Mouse (Mus musculus) lung, embryonic 15.5 days (tissue): ENCODE measurements at regions not wholly inside any gene's neighbourhood (a gene's known extent, or its start where the extent isn't known, plus 50 kb on each side); places are given as distances from the start of the nearest gene placed in this dataset.
A peak's percentile ranks its signal among the peaks of the same experiment; 100 is the strongest.
"Not testable (repeated sequence)": the region's sequence is repeated elsewhere in the genome, so short reads cannot be mapped to it uniquely, and the experiment has no call there.

Experiments used
- ATAC-seq: fragments of 200-750 bp; cut with Nextera tagmentation; 2 replicates; pipeline ENCODE4 v1.8.0; 2017; ENCODE audit warnings: moderate number of reproducible peaks, borderline replicate concordance; ENCODE audit not compliant: low FRiP score, low TSS enrichment; ENCODE audit errors: extremely low read depth
- H3K27ac ChIP-seq: fragments of 300-500 bp; sonication (generic); 2 replicates; pipeline ENCODE4 v1.5.1; 2015; ENCODE audit warnings: moderate library complexity, mild to moderate bottlenecking, inconsistent platforms
- H3K27me3 ChIP-seq: fragments of 300-500 bp; sonication (generic); 2 replicates; pipeline ENCODE4 v1.6.1; 2015; ENCODE audit warnings: inconsistent platforms
- H3K36me3 ChIP-seq: fragments of 300-500 bp; sonication (generic); 2 replicates; pipeline ENCODE4 v1.6.1; 2015; ENCODE audit warnings: inconsistent platforms
- H3K4me1 ChIP-seq: fragments of 300-500 bp; sonication (generic); 2 replicates; pipeline ENCODE4 v1.6.1; 2015; ENCODE audit warnings: inconsistent platforms
- H3K4me2 ChIP-seq: fragments of 300-500 bp; sonication (generic); 2 replicates; pipeline ENCODE4 v1.6.1; 2015; ENCODE audit warnings: inconsistent platforms, mild to moderate bottlenecking, moderate library complexity
- H3K4me3 ChIP-seq: fragments of 300-500 bp; sonication (generic); 2 replicates; pipeline ENCODE4 v1.5.1; 2015; ENCODE audit warnings: mild to moderate bottlenecking, inconsistent platforms
- H3K9ac ChIP-seq: fragments of 300-500 bp; sonication (generic); 2 replicates; pipeline ENCODE4 v1.6.1; 2015; ENCODE audit warnings: inconsistent platforms
- H3K9me3 ChIP-seq: fragments of 300-500 bp; sonication (generic); 2 replicates; pipeline ENCODE4 v1.6.1; 2016; ENCODE audit warnings: inconsistent platforms
- WGBS: fragments of 180-500 bp; shearing (Covaris S2); methylation state at CpG from one replicate; pipeline ENCODE4 v1.1.7; 2015; 5-methylcytosine and 5-hydroxymethylcytosine counted together

DNA sequence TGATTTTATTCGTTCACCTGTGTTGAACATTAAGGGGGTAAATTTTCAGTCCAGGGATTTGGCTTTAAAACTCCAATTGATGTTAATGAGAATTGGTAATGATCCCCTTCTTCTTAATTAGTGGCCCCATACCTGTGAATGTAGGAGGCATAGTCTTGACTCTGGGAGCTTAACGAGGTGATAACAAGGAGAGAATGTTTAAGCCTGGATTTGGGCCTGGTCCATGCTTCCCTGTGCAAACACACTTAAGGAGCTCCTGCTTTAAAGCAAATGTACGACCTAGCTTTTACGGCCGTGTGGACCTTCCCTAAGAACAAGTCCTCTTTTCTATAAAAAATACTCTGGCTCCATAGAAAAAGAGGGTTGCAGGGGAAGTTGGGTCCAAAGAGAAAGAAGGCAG lies 206.1 kb upstream of the Zfp770 start:
- no peak overlapping the region for H3K4me3 ChIP-seq
- H3K27me3 ChIP-seq = no peaks in the 10 kb centered on the region
- no peaks in the 10 kb centered on the region for H3K4me1 ChIP-seq
- H3K9me3 ChIP-seq = no peaks in the 10 kb centered on the region
- no peak for ATAC-seq
- no peak overlapping the region for H3K27ac ChIP-seq
- WGBS = 33% methylated on average over 5 of the region's 5 CpGs
- no peaks in the 10 kb centered on the region for H3K36me3 ChIP-seq
- no peak overlapping the region for H3K9ac ChIP-seq
- H3K4me2 ChIP-seq = no peak overlapping the region

DNA sequence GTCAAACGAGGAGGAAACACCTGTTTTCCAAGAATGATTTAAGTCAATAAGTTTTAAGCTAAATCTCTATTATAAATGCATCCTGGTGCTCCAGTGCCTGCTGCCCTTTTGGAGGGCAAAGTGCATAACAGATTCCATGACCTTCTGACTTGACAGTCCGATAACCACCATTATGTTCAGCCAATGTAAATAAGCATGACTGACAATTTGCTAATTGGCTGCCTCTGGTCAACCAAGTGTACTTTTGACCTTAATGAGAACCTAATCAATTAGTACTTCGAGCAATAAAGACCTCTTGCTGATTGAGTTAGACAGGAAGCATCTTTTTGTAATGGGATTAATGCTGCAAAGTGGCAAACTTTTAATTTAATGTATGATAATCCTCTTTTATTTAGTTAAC lies 183.3 kb upstream of the Zfp770 start:
- Histone ChIP-seq H3K4me3 (no peak overlapping the region), H3K4me1 (no peaks in the 10 kb centered on the region), H3K4me2 (no peak overlapping the region), H3K27me3 (no peaks in the 10 kb centered on the region), H3K27ac (no peak overlapping the region), H3K9me3 (no peaks in the 10 kb centered on the region), H3K36me3 (no peaks in the 10 kb centered on the region), H3K9ac (no peak overlapping the region)
- ATAC-seq = no peak
- 18% methylated on average over 3 of the region's 3 CpGs for WGBS

DNA sequence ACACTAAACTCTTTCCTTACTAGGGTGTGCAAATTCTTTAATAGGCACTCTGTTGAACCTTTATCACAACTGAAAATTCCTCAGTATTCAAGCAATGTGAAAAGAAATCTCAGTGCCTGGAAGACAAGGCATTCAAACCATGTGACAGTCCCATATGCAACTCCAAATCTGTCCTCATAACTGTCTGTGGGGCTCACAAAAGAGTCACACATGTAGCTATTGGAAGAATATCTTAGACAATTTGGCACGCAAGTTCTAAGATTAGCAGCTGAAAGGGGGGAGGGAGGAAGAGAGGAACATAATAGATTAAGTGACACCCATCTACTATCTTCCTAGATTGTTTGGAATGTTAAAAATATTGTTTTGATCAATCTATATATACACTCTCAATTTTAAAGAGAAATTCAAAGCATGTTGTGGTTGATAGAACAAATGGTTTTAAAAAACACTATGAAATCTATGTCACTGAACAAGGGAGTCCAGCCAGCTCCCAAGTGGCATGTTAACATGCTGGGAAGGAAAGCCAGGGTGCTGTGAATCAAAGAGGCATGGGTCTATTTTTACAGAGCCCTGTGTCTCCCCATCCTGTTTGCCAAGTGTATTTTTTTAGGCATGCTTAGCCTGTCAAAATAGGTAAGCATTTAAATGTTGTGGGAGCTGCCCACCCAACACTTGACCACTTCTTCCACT lies 177.7 kb upstream of the Zfp770 start:
- no peaks in the 10 kb centered on the region for H3K9me3 ChIP-seq
- no peak overlapping the region for H3K4me3 ChIP-seq
- no peak overlapping the region for H3K9ac ChIP-seq
- H3K36me3 ChIP-seq = no peaks in the 10 kb centered on the region
- H3K4me2 ChIP-seq = no peak overlapping the region
- no peaks in the 10 kb centered on the region for H3K4me1 ChIP-seq
- no peak overlapping the region for H3K27ac ChIP-seq
- ATAC-seq = no peak
- WGBS = 48% methylated on average over 1 of the region's 1 CpGs
- no peaks in the 10 kb centered on the region for H3K27me3 ChIP-seq

DNA sequence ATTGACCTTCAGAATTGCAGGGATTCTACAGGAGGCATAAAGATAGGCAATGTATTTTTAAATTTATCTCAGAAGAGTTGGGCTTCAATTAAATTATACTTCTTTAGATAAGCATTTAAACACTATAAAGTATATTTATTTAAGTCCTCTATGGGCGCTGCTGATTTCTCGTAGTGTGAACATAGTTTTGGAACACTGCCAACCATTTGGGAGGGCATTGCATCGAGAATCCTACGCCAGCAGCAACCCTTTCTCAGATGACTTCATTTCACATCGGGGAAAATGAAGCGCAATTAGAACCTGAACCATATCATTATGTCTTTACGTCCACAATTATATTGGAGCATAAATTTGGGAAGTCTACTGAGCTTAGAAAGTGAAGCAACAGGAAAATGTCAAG lies 172.2 kb upstream of the Zfp770 start:
- Histone ChIP-seq H3K4me2 (peak overlapping the region; percentile 19), H3K9me3 (no peaks in the 10 kb centered on the region), H3K4me3 (no peak overlapping the region), H3K4me1 (peaks cover 5% of the 10 kb centered on the region), H3K9ac (no peak overlapping the region), H3K27me3 (no peaks in the 10 kb centered on the region), H3K36me3 (no peaks in the 10 kb centered on the region), H3K27ac (no peak overlapping the region)
- 27% methylated on average over 7 of the region's 7 CpGs for WGBS
- ATAC-seq = no peak

DNA sequence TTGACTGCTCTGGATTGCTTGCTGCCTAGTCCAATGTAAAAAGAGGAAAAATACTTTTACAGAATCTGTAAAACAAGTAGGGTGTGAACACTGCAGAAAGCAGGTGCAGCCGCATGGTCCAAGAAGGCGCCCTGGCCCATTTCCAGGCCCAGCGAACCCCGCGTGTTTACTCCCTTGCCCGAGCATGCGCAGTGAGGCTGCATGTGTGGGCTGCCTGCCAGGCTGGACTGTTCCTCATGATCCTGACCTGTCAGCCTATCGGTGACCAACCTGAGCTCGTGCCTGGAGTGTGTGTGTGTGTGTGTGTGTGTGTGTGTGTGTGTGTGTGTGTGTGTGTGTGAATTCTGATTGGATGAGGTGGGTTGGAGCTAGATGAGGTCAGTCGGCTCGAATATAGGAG lies 152.6 kb upstream of the Zfp770 start:
- H3K27me3 ChIP-seq, H3K4me3 ChIP-seq, H3K27ac ChIP-seq, ATAC-seq, H3K9ac ChIP-seq, H3K36me3 ChIP-seq, H3K9me3 ChIP-seq, H3K4me1 ChIP-seq, H3K4me2 ChIP-seq: not testable (repeated sequence)
- 54% methylated on average over 11 of the region's 11 CpGs for WGBS

DNA sequence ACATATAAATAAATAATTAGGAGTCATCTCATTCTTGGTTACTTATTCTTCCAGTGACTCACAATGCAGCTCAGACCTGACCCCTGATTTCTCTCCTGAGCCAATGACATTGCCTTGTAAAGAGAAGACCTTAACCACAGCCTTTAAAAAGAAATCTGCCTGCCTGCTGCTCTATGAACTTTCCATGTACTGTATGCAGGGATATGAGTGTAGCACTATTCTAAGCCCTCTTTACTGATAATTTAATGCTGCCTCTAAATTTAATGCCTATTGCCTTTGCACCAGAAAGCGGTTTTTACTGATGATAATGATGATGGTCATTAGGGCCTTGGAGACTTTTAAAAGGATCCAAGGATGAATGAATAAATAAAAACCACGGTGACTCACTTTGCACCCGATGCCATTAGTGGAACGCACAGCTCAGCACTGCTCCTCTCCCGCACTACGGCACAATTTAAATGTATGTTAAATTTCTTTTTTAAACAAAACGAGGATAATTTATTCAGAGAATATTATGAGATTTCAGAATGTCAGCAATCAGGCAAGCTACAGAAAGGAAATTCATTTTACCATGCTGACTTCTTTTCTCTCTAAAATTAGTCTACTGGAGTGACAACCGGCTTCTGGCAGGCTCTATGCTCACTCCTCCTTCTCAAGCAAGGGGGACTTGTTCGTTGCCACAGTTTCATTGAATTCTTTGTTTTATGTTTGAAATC lies 139.5 kb upstream of the Zfp770 start:
- no peak overlapping the region for H3K9ac ChIP-seq
- H3K36me3 ChIP-seq = no peaks in the 10 kb centered on the region
- no peaks in the 10 kb centered on the region for H3K4me1 ChIP-seq
- no peak overlapping the region for H3K27ac ChIP-seq
- no peak overlapping the region for H3K4me3 ChIP-seq
- H3K27me3 ChIP-seq = no peaks in the 10 kb centered on the region
- WGBS = 81% methylated on average over 9 of the region's 9 CpGs
- no peak for ATAC-seq
- no peak overlapping the region for H3K4me2 ChIP-seq
- no peaks in the 10 kb centered on the region for H3K9me3 ChIP-seq

DNA sequence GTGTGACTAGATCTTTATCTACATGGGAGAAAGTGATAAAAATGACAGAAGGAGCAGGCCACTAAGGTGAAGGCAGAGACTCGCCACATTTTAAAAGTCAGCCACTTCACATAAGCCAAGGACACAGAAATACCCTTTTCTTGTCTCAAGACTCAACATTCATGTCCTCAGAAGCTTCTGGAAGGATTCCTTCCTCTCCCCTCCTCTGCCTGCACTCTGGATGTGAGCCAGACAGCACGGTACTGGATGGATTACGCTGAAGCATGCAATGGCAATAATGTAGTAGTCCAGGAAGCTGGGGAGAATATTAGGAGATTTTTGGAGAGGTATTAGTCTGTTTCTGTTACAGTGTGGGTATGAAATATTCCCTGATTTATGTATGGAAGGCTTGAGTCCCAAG lies 100.5 kb upstream of the Zfp770 start:
- H3K36me3 ChIP-seq = no peaks in the 10 kb centered on the region
- no peak overlapping the region for H3K9ac ChIP-seq
- no peaks in the 10 kb centered on the region for H3K4me1 ChIP-seq
- no peaks in the 10 kb centered on the region for H3K9me3 ChIP-seq
- H3K27me3 ChIP-seq = no peaks in the 10 kb centered on the region
- no peak for ATAC-seq
- no peak overlapping the region for H3K4me3 ChIP-seq
- 60% methylated on average over 3 of the region's 3 CpGs for WGBS
- no peak overlapping the region for H3K27ac ChIP-seq
- H3K4me2 ChIP-seq = no peak overlapping the region

DNA sequence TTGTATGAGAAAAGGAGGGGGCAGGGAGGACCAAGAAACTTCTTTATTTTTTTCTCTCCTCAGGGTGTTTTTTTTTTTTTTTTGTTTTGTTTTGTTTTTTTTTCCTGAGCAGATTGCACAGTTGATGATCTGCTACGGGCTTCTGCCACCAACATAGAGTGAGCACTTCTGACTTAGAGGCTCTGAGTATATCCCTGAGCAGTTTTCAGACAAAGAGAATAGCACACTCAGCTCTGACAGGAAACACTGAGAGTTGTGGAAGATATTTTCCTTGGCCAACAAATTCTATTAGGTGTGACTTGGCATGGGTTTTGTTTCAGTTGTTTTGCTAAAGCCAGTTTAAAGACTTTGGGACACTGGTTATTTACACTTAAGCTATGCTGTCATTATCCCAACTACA lies 93.8 kb upstream of the Zfp770 start:
- Histone ChIP-seq H3K36me3 (no peaks in the 10 kb centered on the region), H3K9ac (no peak overlapping the region), H3K4me1 (no peaks in the 10 kb centered on the region), H3K4me3 (no peak overlapping the region), H3K27me3 (no peaks in the 10 kb centered on the region), H3K4me2 (no peak overlapping the region), H3K27ac (no peak overlapping the region), H3K9me3 (no peaks in the 10 kb centered on the region)
- peak; percentile 27; the same call in 1 of the 2 replicates for ATAC-seq
- 30% methylated on average over 1 of the region's 1 CpGs for WGBS

DNA sequence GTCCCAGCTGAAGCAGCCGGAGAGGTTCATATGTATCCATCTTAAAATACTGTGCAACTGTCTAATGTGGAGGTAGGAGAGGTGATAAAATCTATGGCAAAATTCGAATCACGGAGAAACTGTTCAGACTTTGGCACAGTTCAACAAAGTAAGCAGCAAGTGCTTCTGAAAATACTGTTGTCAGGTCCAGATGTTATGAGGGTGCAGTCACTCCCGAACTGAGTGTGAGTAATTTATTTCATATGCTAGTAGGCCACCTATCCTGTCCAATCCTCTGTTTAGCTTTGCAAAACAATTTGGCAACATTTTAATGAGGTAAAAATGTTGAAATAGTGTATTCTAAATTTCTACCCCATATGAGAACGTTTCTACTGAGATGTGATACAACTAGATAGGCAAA lies 90.1 kb upstream of the Zfp770 start:
- Histone ChIP-seq H3K4me2 (no peak overlapping the region), H3K4me3 (no peak overlapping the region), H3K9ac (no peak overlapping the region), H3K9me3 (no peaks in the 10 kb centered on the region), H3K27ac (no peak overlapping the region), H3K36me3 (no peaks in the 10 kb centered on the region), H3K27me3 (no peaks in the 10 kb centered on the region), H3K4me1 (no peaks in the 10 kb centered on the region)
- peak; percentile 73; the same call in 1 of the 2 replicates for ATAC-seq
- 42% methylated on average over 5 of the region's 5 CpGs for WGBS

DNA sequence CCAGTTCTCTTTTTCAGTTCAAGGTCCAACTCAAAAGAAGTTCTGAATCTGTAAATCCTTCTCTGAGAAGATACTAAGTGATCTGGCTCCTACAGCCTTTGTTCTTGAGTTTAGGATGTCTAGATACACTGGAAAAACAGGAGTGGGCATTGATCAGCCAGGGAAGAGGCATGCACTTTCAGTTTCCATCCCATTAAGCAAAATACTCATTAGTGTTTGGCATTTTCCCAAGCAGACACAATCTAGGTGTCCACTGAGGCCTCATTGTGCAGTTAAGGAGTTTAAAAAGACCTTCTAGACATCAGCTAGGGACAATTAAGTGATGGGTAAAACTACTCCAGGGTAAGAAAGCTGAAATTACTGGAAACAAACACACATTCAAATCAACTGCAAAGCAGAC lies 74.3 kb upstream of the Zfp770 start:
- H3K9ac ChIP-seq = no peak overlapping the region
- no peaks in the 10 kb centered on the region for H3K36me3 ChIP-seq
- no peak overlapping the region for H3K4me3 ChIP-seq
- no peaks in the 10 kb centered on the region for H3K4me1 ChIP-seq
- no peak for ATAC-seq
- no peaks in the 10 kb centered on the region for H3K27me3 ChIP-seq
- no peak overlapping the region for H3K27ac ChIP-seq
- H3K9me3 ChIP-seq = no peaks in the 10 kb centered on the region
- no peak overlapping the region for H3K4me2 ChIP-seq

DNA sequence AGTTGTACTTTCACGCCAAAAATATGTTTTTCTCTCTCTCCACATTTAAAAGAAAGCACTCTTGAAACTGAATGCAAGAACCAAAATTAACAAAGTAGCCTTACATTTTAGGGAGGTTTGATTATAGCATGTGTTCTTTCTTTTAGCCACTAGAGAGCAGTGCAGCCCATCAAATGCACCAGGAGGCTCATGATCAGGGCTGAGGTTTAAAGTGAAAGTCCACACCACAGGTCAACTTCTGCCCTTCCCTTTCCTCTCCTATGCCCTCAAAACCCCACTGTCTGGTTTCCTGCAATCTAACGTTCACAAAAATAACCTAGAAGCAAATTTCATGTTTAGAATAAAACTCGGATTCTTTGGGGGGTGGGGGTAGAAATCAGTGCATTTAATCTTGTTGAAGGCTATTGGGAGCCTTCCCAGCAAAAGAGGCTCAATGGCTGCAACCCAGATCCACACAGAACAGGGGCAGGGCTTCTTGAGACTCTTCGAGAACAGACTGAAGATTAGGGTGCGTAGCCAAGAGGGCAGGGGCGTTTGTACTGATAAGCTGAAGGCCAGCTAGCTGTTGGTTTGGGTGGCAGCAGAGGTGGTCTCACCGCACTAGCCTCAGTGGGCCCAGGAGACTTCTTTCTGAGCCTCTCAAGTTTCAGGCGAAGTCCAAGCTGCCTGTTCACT lies 59.3 kb upstream of the Zfp770 start:
- 0 out of 2 replicates have a peak, but pooled peaks cover 9% of the 10 kb centered on the region for H3K27me3 ChIP-seq
- ATAC-seq = peak; percentile 62; the same call in 1 of the 2 replicates
- no peak overlapping the region for H3K9ac ChIP-seq
- 36% methylated on average over 8 of the region's 8 CpGs for WGBS
- peak overlapping the region; percentile 7; the same call in 1 of the 2 replicates for H3K4me2 ChIP-seq
- H3K27ac ChIP-seq = no peak overlapping the region
- no peaks in the 10 kb centered on the region for H3K36me3 ChIP-seq
- no peaks in the 10 kb centered on the region for H3K9me3 ChIP-seq
- H3K4me1 ChIP-seq = no peaks in the 10 kb centered on the region
- 0 out of 2 replicates have a peak overlapping the region, but pooled peaks have one; percentile 18 for H3K4me3 ChIP-seq

DNA sequence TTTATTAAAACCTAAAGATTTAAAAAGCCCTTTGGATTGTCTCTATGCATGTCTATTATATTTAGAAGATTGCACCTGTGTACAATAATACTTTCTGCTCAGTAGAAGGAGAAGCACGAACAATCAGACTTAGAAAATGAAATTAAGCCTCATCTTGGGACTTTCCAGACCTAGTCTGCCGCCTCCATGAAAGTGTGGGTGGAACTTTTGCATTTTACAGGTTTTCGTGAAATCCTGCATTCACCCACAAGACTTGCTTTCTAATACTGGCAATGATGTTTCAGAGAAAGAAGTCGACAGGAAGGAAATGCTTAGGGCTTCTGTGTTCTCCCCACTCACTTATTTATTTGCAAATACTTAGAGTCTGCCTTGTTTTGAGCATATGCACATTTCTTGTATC lies 58.3 kb upstream of the Zfp770 start:
- Histone ChIP-seq H3K4me3 (no peak overlapping the region), H3K36me3 (no peaks in the 10 kb centered on the region), H3K27ac (no peak overlapping the region), H3K27me3 (0 out of 2 replicates have a peak, but pooled peaks cover 9% of the 10 kb centered on the region), H3K4me2 (no peak overlapping the region), H3K9me3 (no peaks in the 10 kb centered on the region), H3K9ac (no peak overlapping the region), H3K4me1 (no peaks in the 10 kb centered on the region)
- 72% methylated on average over 4 of the region's 4 CpGs for WGBS
- no peak for ATAC-seq
